Mouse (Mus musculus) lung, adult 2 months (tissue): ENCODE data around the gene Ralgps2.

Source experiments
- CTCF ChIP-seq: fragments of 200-500 bp; IDR thresholded peaks from 2 replicates; pipeline ENCODE4 v1.5.1; 2011; ENCODE audit warnings: mild to moderate bottlenecking, low read length, control low read depth; ENCODE audit not compliant: insufficient read depth
- POLR2A ChIP-seq: fragments of 200-500 bp; IDR thresholded peaks from 2 replicates; pipeline ENCODE4 v1.6.1; 2011; ENCODE audit warnings: low read depth, mild to moderate bottlenecking, control low read depth, low read length, borderline replicate concordance; ENCODE audit errors: extremely low read depth

DNA sequence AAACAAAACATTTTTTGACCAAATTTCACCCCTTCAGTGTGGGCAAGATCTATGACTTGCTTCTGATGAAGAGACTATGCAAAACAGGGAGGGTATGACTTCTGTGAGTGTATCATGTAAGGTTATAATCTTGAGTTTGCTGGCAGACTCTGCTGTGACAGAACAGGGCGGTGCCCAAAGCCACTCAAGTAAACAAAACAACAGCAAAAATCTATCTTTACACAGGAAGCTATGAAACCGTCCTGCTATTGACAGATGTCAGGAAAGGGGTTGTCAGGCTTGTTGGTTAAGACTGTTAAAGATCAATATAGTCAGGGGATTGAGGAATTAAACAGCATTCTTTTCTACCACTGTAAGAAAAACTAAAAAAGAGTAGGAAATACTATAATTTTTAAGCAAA, 33.8 kb downstream of the Ralgps2 start:
- TF ChIP-seq CTCF (no peak), POLR2A (no peak)
